Mouse (Mus musculus): ENCODE measurements around the gene Aprt. TPM values are rescaled to one million over a fixed set of nuclear protein-coding genes. Genes with fewer than 3 reads are reported as not detected.

Gene Aprt
- polyA plus RNA-seq, 1 experiment from 2014 or later, result 247 TPM

- WGBS, result 80% methylated on average over 6 of the region's 6 CpGs
- DNase-seq (ENCODE audit: low spot score), result no peak
- no peaks in the 10 kb centered on the region for H3K27me3 ChIP-seq (replicated peaks; ENCODE audit: control insufficient read depth, insufficient read depth, low read length)
- no peak for ATAC-seq
- H3K9me3 ChIP-seq (replicated peaks; ENCODE audit: control insufficient read depth, low read length), result no peaks in the 10 kb centered on the region
- H3K27ac ChIP-seq (ENCODE audit: low read depth, low read length), result no peak overlapping the region
- no peak overlapping the region for H3K9ac ChIP-seq (ENCODE audit: low read length)
- no peak overlapping the region for H3K4me3 ChIP-seq (ENCODE audit: low read depth, low read length)
- H3K36me3 ChIP-seq (ENCODE audit: control insufficient read depth, insufficient read depth, low read length), result no peaks in the 10 kb centered on the region
- no peaks in the 10 kb centered on the region for H3K4me1 ChIP-seq (ENCODE audit: control insufficient read depth, insufficient read depth, low read length)
- no peak overlapping the region for H3K4me2 ChIP-seq (ENCODE audit: low read length)
These were observed 39.7 kb downstream of the Aprt start for GRCm38 (mm10) chr8:122537033-122537432.

GRCm38 (mm10) chr8:122531312-122531711 lies 45.4 kb downstream of the Aprt start:
- 85% methylated on average over 8 of the region's 8 CpGs for whole genome bisulfite sequencing
- ATAC-seq, result no peak
- Histone ChIP-seq H3K27me3 (replicated peaks; ENCODE audit: control insufficient read depth, insufficient read depth, low read length) (no peaks in the 10 kb centered on the region), H3K4me1 (ENCODE audit: control insufficient read depth, insufficient read depth, low read length) (no peaks in the 10 kb centered on the region), H3K4me2 (ENCODE audit: low read length) (no peak overlapping the region), H3K9me3 (replicated peaks; ENCODE audit: control insufficient read depth, low read length) (no peaks in the 10 kb centered on the region), H3K9ac (ENCODE audit: low read length) (no peak overlapping the region), H3K36me3 (ENCODE audit: control insufficient read depth, insufficient read depth, low read length) (no peaks in the 10 kb centered on the region), H3K27ac (ENCODE audit: low read depth, low read length) (no peak overlapping the region), H3K4me3 (ENCODE audit: low read depth, low read length) (no peak overlapping the region)
- no peak for DNase-seq (ENCODE audit: low spot score)

GRCm38 (mm10) chr8:122529159-122529558 lies 47.5 kb downstream of the Aprt start:
- no peaks in the 10 kb centered on the region for H3K9me3 ChIP-seq (replicated peaks; ENCODE audit: control insufficient read depth, low read length)
- no peak overlapping the region for H3K27ac ChIP-seq (ENCODE audit: low read depth, low read length)
- no peak overlapping the region for H3K4me3 ChIP-seq (ENCODE audit: low read depth, low read length)
- ATAC-seq (no peak), DNase-seq (ENCODE audit: low spot score) (no peak)
- no peaks in the 10 kb centered on the region for H3K36me3 ChIP-seq (ENCODE audit: control insufficient read depth, insufficient read depth, low read length)
- no peaks in the 10 kb centered on the region for H3K27me3 ChIP-seq (replicated peaks; ENCODE audit: control insufficient read depth, insufficient read depth, low read length)
- H3K9ac ChIP-seq (ENCODE audit: low read length), result no peak overlapping the region
- H3K4me1 ChIP-seq (ENCODE audit: control insufficient read depth, insufficient read depth, low read length), result peaks cover 6% of the 10 kb centered on the region
- no peak overlapping the region for H3K4me2 ChIP-seq (ENCODE audit: low read length)
- WGBS, result 85% methylated on average over 4 of the region's 4 CpGs

- 92% methylated on average over 3 of the region's 3 CpGs for WGBS
- ATAC-seq, result no peak
- H3K4me2 ChIP-seq (ENCODE audit: low read length), result no peak overlapping the region
- peaks cover 18% of the 10 kb centered on the region for H3K4me1 ChIP-seq (ENCODE audit: control insufficient read depth, insufficient read depth, low read length)
- no peaks in the 10 kb centered on the region for H3K9me3 ChIP-seq (replicated peaks; ENCODE audit: control insufficient read depth, low read length)
- H3K36me3 ChIP-seq (ENCODE audit: control insufficient read depth, insufficient read depth, low read length), result no peaks in the 10 kb centered on the region
- H3K4me3 ChIP-seq (ENCODE audit: low read depth, low read length), result no peak overlapping the region
- no peak for DNase-seq (ENCODE audit: low spot score)
- H3K27me3 ChIP-seq (replicated peaks; ENCODE audit: control insufficient read depth, insufficient read depth, low read length), result no peaks in the 10 kb centered on the region
- H3K9ac ChIP-seq (ENCODE audit: low read length), result no peak overlapping the region
- no peak overlapping the region for H3K27ac ChIP-seq (ENCODE audit: low read depth, low read length)
These were observed 48.8 kb downstream of the Aprt start for GRCm38 (mm10) chr8:122527937-122528336.

- H3K9me3 ChIP-seq (replicated peaks; ENCODE audit: control insufficient read depth, low read length), result no peaks in the 10 kb centered on the region
- H3K4me3 ChIP-seq (ENCODE audit: low read depth, low read length), result no peak overlapping the region
- 79% methylated on average over 7 of the region's 7 CpGs for WGBS
- DNase-seq (ENCODE audit: low spot score), result no peak
- ATAC-seq, result no peak
- no peak overlapping the region for H3K4me2 ChIP-seq (ENCODE audit: low read length)
- H3K9ac ChIP-seq (ENCODE audit: low read length), result no peak overlapping the region
- H3K27me3 ChIP-seq (replicated peaks; ENCODE audit: control insufficient read depth, insufficient read depth, low read length), result no peaks in the 10 kb centered on the region
- no peaks in the 10 kb centered on the region for H3K36me3 ChIP-seq (ENCODE audit: control insufficient read depth, insufficient read depth, low read length)
- H3K4me1 ChIP-seq (ENCODE audit: control insufficient read depth, insufficient read depth, low read length), result peaks cover 19% of the 10 kb centered on the region
- H3K27ac ChIP-seq (ENCODE audit: low read depth, low read length), result no peak overlapping the region
These were observed 50.1 kb downstream of the Aprt start for GRCm38 (mm10) chr8:122526526-122527170.

- Histone ChIP-seq H3K4me1 (ENCODE audit: control insufficient read depth, insufficient read depth, low read length) (peaks cover 19% of the 10 kb centered on the region), H3K4me2 (ENCODE audit: low read length) (no peak overlapping the region), H3K4me3 (ENCODE audit: low read depth, low read length) (no peak overlapping the region), H3K36me3 (ENCODE audit: control insufficient read depth, insufficient read depth, low read length) (no peaks in the 10 kb centered on the region), H3K9ac (ENCODE audit: low read length) (no peak overlapping the region), H3K27ac (ENCODE audit: low read depth, low read length) (no peak overlapping the region), H3K9me3 (replicated peaks; ENCODE audit: control insufficient read depth, low read length) (no peaks in the 10 kb centered on the region), H3K27me3 (replicated peaks; ENCODE audit: control insufficient read depth, insufficient read depth, low read length) (no peaks in the 10 kb centered on the region)
- no peak for DNase-seq (ENCODE audit: low spot score)
- no peak for ATAC-seq
- 74% methylated on average over 3 of the region's 3 CpGs for WGBS
These were observed 50.6 kb downstream of the Aprt start for GRCm38 (mm10) chr8:122526084-122526483.

- no peaks in the 10 kb centered on the region for H3K36me3 ChIP-seq (ENCODE audit: control insufficient read depth, insufficient read depth, low read length)
- ATAC-seq, result no peak
- 77% methylated on average over 6 of the region's 6 CpGs for WGBS
- H3K27me3 ChIP-seq (replicated peaks; ENCODE audit: control insufficient read depth, insufficient read depth, low read length), result no peaks in the 10 kb centered on the region
- no peak for DNase-seq (ENCODE audit: low spot score)
- no peak overlapping the region for H3K4me3 ChIP-seq (ENCODE audit: low read depth, low read length)
- H3K4me2 ChIP-seq (ENCODE audit: low read length), result no peak overlapping the region
- H3K27ac ChIP-seq (ENCODE audit: low read depth, low read length), result no peak overlapping the region
- no peak overlapping the region for H3K9ac ChIP-seq (ENCODE audit: low read length)
- no peaks in the 10 kb centered on the region for H3K9me3 ChIP-seq (replicated peaks; ENCODE audit: control insufficient read depth, low read length)
- H3K4me1 ChIP-seq (ENCODE audit: control insufficient read depth, insufficient read depth, low read length), result peaks cover 19% of the 10 kb centered on the region
These were observed 51.7 kb downstream of the Aprt start for GRCm38 (mm10) chr8:122525004-122525403.

Small RNAs within 50 kb of the gene (microRNA-seq; reads per million reads assigned to microRNA genes)
- not detected for gene Mir6396

Other genes starting within 250 kb of the Aprt start
- not detected in 2 replicates for gene Trhr2, start 216.2 kb downstream of the Aprt start, polyA plus RNA-seq (2014; fragmentation: Nextera tagmentation; extraction: Ambion mirVana)
- 24.8 and 26.9 TPM in 2 replicates for gene Zc3h18, start 200.3 kb downstream of the Aprt start, polyA plus RNA-seq (2014; fragmentation: Nextera tagmentation; extraction: Ambion mirVana)
- gene Il17c, start 154.9 kb downstream of the Aprt start, polyA plus RNA-seq (2014; fragmentation: Nextera tagmentation; extraction: Ambion mirVana), result not detected in 2 replicates
- gene Cyba, start 144.0 kb downstream of the Aprt start, polyA plus RNA-seq (2014; fragmentation: Nextera tagmentation; extraction: Ambion mirVana), result 33.5 and 39.3 TPM in 2 replicates
- gene Mvd, start 133.5 kb downstream of the Aprt start, polyA plus RNA-seq (2014; fragmentation: Nextera tagmentation; extraction: Ambion mirVana), result 41.8 and 51.9 TPM in 2 replicates
- not detected in 2 replicates for gene Snai3, start 116.2 kb downstream of the Aprt start, polyA plus RNA-seq (2014; fragmentation: Nextera tagmentation; extraction: Ambion mirVana)
- gene Rnf166, start 100.8 kb downstream of the Aprt start, polyA plus RNA-seq (2014; fragmentation: Nextera tagmentation; extraction: Ambion mirVana), result 28.8 and 32.2 TPM in 2 replicates
- 81.3 and 88.4 TPM in 2 replicates for gene Ctu2, start 100.8 kb downstream of the Aprt start, polyA plus RNA-seq (2014; fragmentation: Nextera tagmentation; extraction: Ambion mirVana)
- 1.2 and 1.6 TPM in 2 replicates for gene Piezo1, start 25.6 kb downstream of the Aprt start, polyA plus RNA-seq (2014; fragmentation: Nextera tagmentation; extraction: Ambion mirVana)
- gene Cdt1, start 8.9 kb downstream of the Aprt start, polyA plus RNA-seq (2014; fragmentation: Nextera tagmentation; extraction: Ambion mirVana), result 12.8 and 13.4 TPM in 2 replicates
- 3.5 and 4.3 TPM in 2 replicates for gene Galns, start 34.6 kb upstream of the Aprt start, polyA plus RNA-seq (2014; fragmentation: Nextera tagmentation; extraction: Ambion mirVana)
- gene Trappc2l, start 34.7 kb upstream of the Aprt start, polyA plus RNA-seq (2014; fragmentation: Nextera tagmentation; extraction: Ambion mirVana), result 111 and 150 TPM in 2 replicates
- not detected in 2 replicates for gene Pabpn1l, start 45.8 kb upstream of the Aprt start, polyA plus RNA-seq (2014; fragmentation: Nextera tagmentation; extraction: Ambion mirVana)
- 10.4 and 11.5 TPM in 2 replicates for gene Cbfa2t3, start 122.2 kb upstream of the Aprt start, polyA plus RNA-seq (2014; fragmentation: Nextera tagmentation; extraction: Ambion mirVana)
- gene Acsf3, start 198.6 kb upstream of the Aprt start, polyA plus RNA-seq (2014; fragmentation: Nextera tagmentation; extraction: Ambion mirVana), result 13.7 and 15.8 TPM in 2 replicates

All from forebrain, embryonic 14.5 days (tissue).